Mouse (Mus musculus): Measurements from ENCODE around the gene D430042O09Rik. TPM values are rescaled to one million over a fixed set of nuclear protein-coding genes. Genes with fewer than 3 reads are reported as not detected.

The D430042O09Rik gene
- 4.9 and 5.8 TPM in 2 replicates for polyA plus RNA-seq (2012; rRNA removed)

DNA sequence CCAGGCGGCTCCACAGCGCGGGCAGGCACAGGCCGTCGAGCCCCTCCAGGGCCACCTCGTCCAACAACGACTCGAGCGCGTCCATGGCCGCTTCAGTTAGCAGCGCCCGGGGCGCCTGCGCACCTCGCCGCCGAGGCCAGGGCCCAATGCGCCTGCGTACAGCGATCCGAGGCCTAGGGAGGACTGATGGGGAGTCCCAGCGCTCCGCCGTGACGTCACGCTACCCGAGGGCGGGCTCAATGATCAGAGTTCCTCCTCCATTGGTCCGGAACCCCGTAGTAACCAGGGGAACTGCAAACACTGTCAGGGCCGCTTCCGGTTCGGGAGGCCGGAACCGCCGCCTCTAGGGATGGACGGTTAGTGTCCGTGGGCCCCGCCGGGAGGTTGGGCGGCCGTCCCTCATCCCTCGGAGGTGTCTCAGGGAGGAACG, at the start of gene D430042O09Rik, which contains the start of gene Gtf3c1:
TSS of gene D430042O09Rik (plus strand) at position 296 of the 430 bp plus-strand sequence.
TSS of gene Gtf3c1 (minus strand) at position 188 of the 430 bp plus-strand sequence.

Other genes starting within 250 kb of the D430042O09Rik start
- gene Nsmce1, start 216.3 kb upstream of the D430042O09Rik start, polyA plus RNA-seq (2012; rRNA removed) = 12.1 and 14.6 TPM in 2 replicates
- 11.8 and 14.5 TPM in 2 replicates for gene Il4ra, start 155.8 kb upstream of the D430042O09Rik start, polyA plus RNA-seq (2012; rRNA removed)
- 0.40 and 0.87 TPM in 2 replicates for gene Il21r, start 104.5 kb upstream of the D430042O09Rik start, polyA plus RNA-seq (2012; rRNA removed)
- gene Gtf3c1, start 108 bp upstream of the D430042O09Rik start, polyA plus RNA-seq (2012; rRNA removed) = 16.3 and 18.7 TPM in 2 replicates